Mouse (Mus musculus) liver, adult 2 months (tissue): ENCODE data around the gene Rsl24d1. TPM values are rescaled to one million over a fixed set of nuclear protein-coding genes. Genes with fewer than 3 reads are reported as not detected.

Source experiments
- DNase-seq: peaks from one replicate; pipeline ENCODE4 v3.0.0-alpha.2; 2011; ENCODE audit warnings: low read depth, low spot score; ENCODE audit errors: extremely low read depth
- H3K27ac ChIP-seq: fragments of 200-500 bp; replicated peaks from 2 replicates; pipeline ENCODE4 v1.5.1; 2012; ENCODE audit warnings: low read depth, mild to moderate bottlenecking, control low read depth, inconsistent platforms, low read length; ENCODE audit not compliant: insufficient read depth
- H3K27me3 ChIP-seq: fragments of 200-500 bp; 2 replicates; pipeline ENCODE4 v1.6.1; 2012; ENCODE audit warnings: mild to moderate bottlenecking, moderate library complexity, low read length, inconsistent platforms; ENCODE audit not compliant: control insufficient read depth, insufficient read depth
- H3K36me3 ChIP-seq: fragments of 200-500 bp; 2 replicates; pipeline ENCODE4 v1.6.1; 2012; ENCODE audit warnings: low read length, inconsistent platforms; ENCODE audit not compliant: control insufficient read depth, insufficient read depth
- H3K4me1 ChIP-seq: fragments of 200-500 bp; 2 replicates; pipeline ENCODE4 v1.6.1; 2011; ENCODE audit warnings: low read length; ENCODE audit not compliant: control insufficient read depth, insufficient read depth
- H3K4me3 ChIP-seq: fragments of 200-500 bp; 2 replicates; pipeline ENCODE4 v1.5.1; 2011; ENCODE audit warnings: low read depth, mild to moderate bottlenecking, control low read depth, low read length, moderate library complexity; ENCODE audit not compliant: insufficient read depth
- H3K79me2 ChIP-seq: fragments of 200-500 bp; 2 replicates; pipeline ENCODE4 v1.6.1; 2012; ENCODE audit warnings: inconsistent platforms, mild to moderate bottlenecking, low read length, moderate library complexity; ENCODE audit not compliant: control insufficient read depth, insufficient read depth
- H3K9ac ChIP-seq: fragments of 200-500 bp; 2 replicates; pipeline ENCODE4 v1.6.1; 2012; ENCODE audit warnings: low read depth, mild to moderate bottlenecking, control low read depth, inconsistent platforms, low read length
- CTCF ChIP-seq: fragments of 200-500 bp; IDR thresholded peaks from 2 replicates; pipeline ENCODE4 v1.5.1; 2011; ENCODE audit warnings: low read depth, low read length, control low read depth
- POLR2A ChIP-seq: fragments of 200-500 bp; IDR thresholded peaks from 2 replicates; pipeline ENCODE4 v1.6.1; 2011; ENCODE audit warnings: low read length, control low read depth; ENCODE audit not compliant: insufficient read depth; ENCODE audit errors: extremely low read depth
- WGBS: fragments of 180-500 bp; shearing (Covaris S2); methylation state at CpG from one replicate; pipeline ENCODE4 v1.1.7; 2018; 5-methylcytosine and 5-hydroxymethylcytosine counted together
- polyA plus RNA-seq: library from polyadenylated mRNA; depleted of rRNA; stranded (reverse); fragments of >200 nt; gene quantifications from 2 replicates; pipeline ENCODE4 v1.2.3, GENCODE M21; 2012
- total RNA-seq: library from RNA; depleted of rRNA; stranded (reverse); fragments of >200 nt; gene quantifications from 2 replicates; pipeline ENCODE4 v1.2.3, GENCODE M21; 2014

The Rsl24d1 gene
- total and polyA plus RNA-seq, 2 experiments = 11.2 to 34.9 TPM

- DNase-seq = peak; percentile 57
- Histone ChIP-seq H3K4me1 (no peaks in the 10 kb centered on the region), H3K27ac (no peak overlapping the region), H3K9ac (no peak overlapping the region), H3K36me3 (no peaks in the 10 kb centered on the region), H3K27me3 (no peaks in the 10 kb centered on the region), H3K79me2 (no peaks in the 10 kb centered on the region), H3K4me3 (no peak overlapping the region)
- peak; percentile 66 for TF ChIP-seq CTCF
- TF ChIP-seq POLR2A = no peak
- 2% methylated on average over 1 of the region's 1 CpGs for WGBS
Measured at GRCm38 (mm10) chr9:73091747-73092146, 21.5 kb upstream of the Rsl24d1 start.

- Histone ChIP-seq H3K4me3 (no peak overlapping the region), H3K4me1 (no peaks in the 10 kb centered on the region), H3K9ac (no peak overlapping the region), H3K27me3 (no peaks in the 10 kb centered on the region), H3K79me2 (no peaks in the 10 kb centered on the region), H3K36me3 (no peaks in the 10 kb centered on the region), H3K27ac (no peak overlapping the region)
- WGBS = 60% methylated on average over 17 of the region's 17 CpGs
- no peak for DNase-seq
- TF ChIP-seq POLR2A (no peak), CTCF (no peak)
Measured at GRCm38 (mm10) chr9:73094580-73094979, 18.6 kb upstream of the Rsl24d1 start.

DNA sequence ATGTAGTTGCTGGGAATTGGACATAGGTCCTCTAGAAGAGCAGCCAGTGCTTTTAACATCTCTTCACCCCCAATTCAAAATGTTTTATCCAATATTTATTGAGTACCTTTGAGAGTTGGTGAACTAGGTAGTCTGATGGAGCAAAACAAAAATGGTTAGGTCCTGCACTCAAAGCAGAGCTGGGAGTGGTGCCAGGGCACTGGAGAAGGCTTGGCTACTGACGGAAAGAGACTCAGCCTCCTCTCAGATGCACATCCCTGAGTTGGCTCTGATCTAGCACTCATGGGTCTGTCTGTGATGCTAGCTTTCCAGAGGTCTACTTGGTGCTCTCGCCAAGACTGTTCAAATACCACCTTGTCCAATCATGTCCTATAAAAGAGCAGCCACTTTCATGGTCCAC, 15.3 kb upstream of the Rsl24d1 start:
- Histone ChIP-seq H3K4me3 (no peak overlapping the region), H3K9ac (no peak overlapping the region), H3K79me2 (no peaks in the 10 kb centered on the region), H3K36me3 (no peaks in the 10 kb centered on the region), H3K27me3 (no peaks in the 10 kb centered on the region), H3K4me1 (no peaks in the 10 kb centered on the region), H3K27ac (no peak overlapping the region)
- WGBS = 81% methylated on average over 2 of the region's 2 CpGs
- DNase-seq = no peak
- TF ChIP-seq POLR2A (no peak), CTCF (no peak)

DNA sequence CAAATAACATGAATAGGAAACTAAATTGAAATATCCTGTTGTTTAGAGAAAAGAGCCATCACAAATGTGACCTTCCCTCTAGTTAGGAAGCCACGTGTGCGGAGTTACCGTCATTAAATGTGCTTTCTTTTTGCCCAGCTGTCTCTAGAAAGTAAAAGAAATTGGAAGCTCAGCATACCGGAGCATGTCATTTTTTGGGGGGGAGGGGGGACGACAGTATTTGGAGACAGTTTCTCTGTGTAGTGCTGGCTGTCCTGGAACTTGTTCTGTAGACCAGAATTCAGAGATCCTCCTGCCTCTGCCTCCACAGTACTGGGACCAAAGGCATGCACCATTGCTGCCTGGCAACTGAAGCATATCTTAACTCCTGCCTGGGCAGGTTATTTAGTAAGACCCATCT, 11.7 kb upstream of the Rsl24d1 start, which contains the start of gene Khdc3:
Gene Khdc3 (plus strand): TSS at position 301 of the 400 bp plus-strand sequence.
- no peaks in the 10 kb centered on the region for H3K27me3 ChIP-seq
- WGBS = 94% methylated on average over 5 of the region's 5 CpGs
- DNase-seq = no peak

DNA sequence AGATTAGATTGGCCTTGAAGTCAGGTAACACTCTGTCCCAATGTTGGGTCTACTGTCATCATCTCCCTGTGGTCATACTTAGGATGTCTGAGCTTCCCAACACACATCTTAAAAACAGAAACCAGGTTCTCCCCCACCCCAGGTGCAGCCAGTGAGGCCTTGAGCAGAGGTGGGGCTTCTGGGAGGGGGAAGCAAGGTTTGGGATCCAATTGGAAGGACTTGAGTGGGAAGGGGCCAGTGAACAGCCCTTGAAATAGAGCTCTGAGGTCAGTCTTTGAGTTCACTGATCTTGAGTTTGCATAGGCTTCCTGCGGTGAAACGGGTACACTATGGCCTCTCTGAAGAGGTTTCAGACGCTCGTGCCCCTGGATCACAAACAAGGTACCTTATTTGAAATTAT, 11.0 kb upstream of the Rsl24d1 start, which contains the start of gene Gm20509:
Gene Gm20509 (plus strand): TSS at position 290 of the 400 bp plus-strand sequence.
- no peak for DNase-seq
- Histone ChIP-seq H3K4me1 (peaks cover 6% of the 10 kb centered on the region; the same call in 1 of the 2 replicates), H3K79me2 (no peaks in the 10 kb centered on the region), H3K9ac (peak within 1 kb of the TSS; percentile 73), H3K27me3 (no peaks in the 10 kb centered on the region), H3K4me3 (peak within 1 kb of the TSS; percentile 61), H3K36me3 (no peaks in the 10 kb centered on the region), H3K27ac (no peak within 1 kb of the TSS)
- 96% methylated on average over 4 of the region's 4 CpGs for WGBS
- TF ChIP-seq POLR2A = no peak

More for the DNA sequence above, 11.7 kb upstream of the Rsl24d1 start, which contains the start of gene Khdc3:
- Histone ChIP-seq H3K79me2 (no peaks in the 10 kb centered on the region), H3K9ac (no peak within 1 kb of the TSS), H3K4me1 (peaks cover 6% of the 10 kb centered on the region; the same call in 1 of the 2 replicates), H3K4me3 (no peak within 1 kb of the TSS), H3K27ac (no peak within 1 kb of the TSS), H3K36me3 (no peaks in the 10 kb centered on the region)
- TF ChIP-seq POLR2A (no peak), CTCF (no peak)

DNA sequence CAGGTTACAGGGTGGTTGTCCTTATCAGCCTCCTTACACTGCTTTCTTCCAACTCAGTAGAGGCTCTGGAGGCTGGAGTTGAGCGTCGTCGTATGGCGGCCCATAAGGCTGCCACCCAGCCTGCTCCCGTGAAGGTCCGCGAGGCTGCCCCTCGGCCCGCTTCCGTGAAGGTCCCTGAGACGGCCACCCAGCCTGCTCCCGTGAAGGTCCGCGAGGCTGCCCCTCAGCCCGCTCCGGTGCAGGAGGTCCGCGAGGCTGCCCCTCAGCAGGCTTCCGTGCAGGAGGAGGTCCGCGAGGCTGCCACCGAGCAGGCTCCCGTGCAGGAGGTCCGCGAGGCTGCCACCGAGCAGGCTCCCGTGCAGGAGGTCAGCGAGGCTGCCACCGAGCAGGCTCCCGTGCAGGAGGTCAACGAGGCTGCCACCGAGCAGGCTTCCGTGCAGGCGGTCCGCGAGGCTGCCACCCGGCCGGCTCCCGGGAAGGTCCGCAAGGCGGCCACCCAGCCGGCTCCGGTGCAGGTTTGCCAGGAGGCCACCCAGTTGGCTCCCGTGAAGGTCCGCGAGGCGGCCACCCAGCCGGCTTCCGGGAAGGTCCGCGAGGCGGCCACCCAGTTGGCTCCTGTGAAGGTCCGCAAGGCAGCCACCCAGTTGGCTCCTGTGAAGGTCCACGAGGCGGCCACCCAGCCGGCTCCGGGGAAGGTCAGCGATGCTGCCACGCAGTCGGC, 9.9 kb upstream of the Rsl24d1 start:
- 6% methylated on average over 60 of the region's 60 CpGs for WGBS
- H3K4me1 ChIP-seq = peaks cover 6% of the 10 kb centered on the region; the same call in 1 of the 2 replicates
- TF ChIP-seq POLR2A (no peak), CTCF (no peak)
- no peak overlapping the region for H3K27ac ChIP-seq
- H3K36me3 ChIP-seq = no peaks in the 10 kb centered on the region
- no peaks in the 10 kb centered on the region for H3K79me2 ChIP-seq
- H3K4me3 ChIP-seq = peak overlapping the region; percentile 61
- H3K9ac ChIP-seq = peak overlapping the region; percentile 73
- no peaks in the 10 kb centered on the region for H3K27me3 ChIP-seq
- peak; percentile 55 for DNase-seq
